ENCODE assay signal across 27 mouse cellular contexts in the genomic region with DNA sequence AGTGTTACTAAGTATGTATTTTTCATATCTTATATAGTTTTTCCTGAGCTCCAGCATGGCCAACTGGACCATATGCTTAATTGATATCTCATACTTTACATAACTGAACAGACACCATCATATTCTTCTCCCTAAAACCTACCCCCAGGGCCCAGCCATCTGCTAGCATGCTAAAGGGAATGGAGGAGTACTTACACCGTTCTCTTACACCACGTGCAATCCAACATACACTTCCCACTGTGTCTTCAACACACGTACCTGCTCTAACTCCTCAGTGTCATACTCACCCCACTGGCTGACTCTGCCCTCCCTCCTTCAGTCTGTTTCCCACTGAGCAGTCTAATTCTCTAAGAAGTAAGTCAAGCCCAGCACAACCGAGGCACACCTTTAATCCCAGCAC. TPM values are rescaled to one million over a fixed set of nuclear protein-coding genes. Genes with fewer than 3 reads are reported as not detected.
DNase-seq lines count a peak whose midpoint lies in the region; ATAC-seq lines count a peak whose summit lies in the region.
"Had no signal": no experiment of that assay in that cellular context is flagged by ENCODE, and none has a peak within 500 bp of the region (broad histone marks: within the 10 kb centered on the region; RNA-seq: fewer than 3 reads in every experiment).

No protein-coding gene starts in this region.

- no peaks in the 10 kb centered on the region for H3K27me3 ChIP-seq in heart, embryonic 10.5 days (ENCODE audit: insufficient read depth, poor library complexity, severe bottlenecking)
- H3K27me3 ChIP-seq in midbrain, embryonic 16.5 days (ENCODE audit: control insufficient read depth, insufficient read depth, low read depth, low read length): no peaks in the 10 kb centered on the region
- H3K27me3 ChIP-seq in midbrain, embryonic 11.5 days (ENCODE audit: control insufficient read depth, insufficient read depth, low read length): no peaks in the 10 kb centered on the region
- H3K27me3 ChIP-seq: embryonic facial prominence, embryonic 13.5 days; forebrain, embryonic 12.5 days; forebrain, embryonic 15.5 days; heart, embryonic 13.5 days had no signal

- H3K4me3 ChIP-seq in heart, embryonic 10.5 days: no peak overlapping the region
- no peak overlapping the region for H3K4me3 ChIP-seq in midbrain, embryonic 16.5 days (ENCODE audit: low read depth, low read length)
- no peak overlapping the region for H3K4me3 ChIP-seq in midbrain, embryonic 11.5 days (ENCODE audit: low read depth, low read length)
- H3K4me3 ChIP-seq: embryonic facial prominence, embryonic 10.5 days; embryonic facial prominence, embryonic 13.5 days; erythroblast, embryonic 14.5 days; forebrain, embryonic 12.5 days; forebrain, embryonic 15.5 days; gastrocnemius, adult 2 months; heart, embryonic 13.5 days had no signal

- no peaks in the 10 kb centered on the region for H3K9me3 ChIP-seq in heart, embryonic 10.5 days
- no peaks in the 10 kb centered on the region for H3K9me3 ChIP-seq in midbrain, embryonic 16.5 days (replicated peaks; ENCODE audit: control insufficient read depth, low read length, poor library complexity, severe bottlenecking)
- H3K9me3 ChIP-seq in midbrain, embryonic 11.5 days (ENCODE audit: control insufficient read depth, low read length): no peaks in the 10 kb centered on the region
- H3K9me3 ChIP-seq: embryonic facial prominence, embryonic 10.5 days; embryonic facial prominence, embryonic 13.5 days; forebrain, embryonic 15.5 days had no signal

- H3K4me2 ChIP-seq in midbrain, embryonic 16.5 days (ENCODE audit: low read length): no peak overlapping the region
- H3K4me2 ChIP-seq in midbrain, embryonic 11.5 days: no peak overlapping the region
- H3K4me2 ChIP-seq: embryonic facial prominence, embryonic 13.5 days; forebrain, embryonic 12.5 days; forebrain, embryonic 15.5 days; heart, embryonic 13.5 days; hindbrain, embryonic 14.5 days had no signal

- WGBS in heart, embryonic 10.5 days: 86% methylated on average over 4 of the region's 4 CpGs
- WGBS in midbrain, embryonic 16.5 days: 80% methylated on average over 4 of the region's 4 CpGs
- WGBS in midbrain, embryonic 11.5 days: 76% methylated on average over 4 of the region's 4 CpGs

- no peak overlapping the region for H3K9ac ChIP-seq in midbrain, embryonic 16.5 days (ENCODE audit: low read depth, low read length)
- H3K9ac ChIP-seq in midbrain, embryonic 11.5 days (ENCODE audit: low read length): no peak overlapping the region
- H3K9ac ChIP-seq: embryonic facial prominence, embryonic 13.5 days; forebrain, embryonic 12.5 days; forebrain, embryonic 15.5 days; heart, embryonic 13.5 days; hindbrain, embryonic 14.5 days had no signal

- H3K4me1 ChIP-seq in heart, embryonic 10.5 days: peaks cover 5% of the 10 kb centered on the region; the same call in 1 of the 2 replicates
- H3K4me1 ChIP-seq in midbrain, embryonic 16.5 days (ENCODE audit: control insufficient read depth, insufficient read depth, low read length): no peaks in the 10 kb centered on the region
- H3K4me1 ChIP-seq in midbrain, embryonic 11.5 days (ENCODE audit: control insufficient read depth, insufficient read depth, low read length): no peaks in the 10 kb centered on the region
- H3K4me1 ChIP-seq: embryonic facial prominence, embryonic 10.5 days; embryonic facial prominence, embryonic 13.5 days; forebrain, embryonic 12.5 days; forebrain, embryonic 15.5 days had no signal

- DNase-seq in cerebellum, adult 9-11 months: no peak
- DNase-seq in heart, adult 11 months: peak; percentile 62
- no peak for DNase-seq in heart, embryonic 10.5 days (ENCODE audit: low spot score)
- DNase-seq in midbrain, embryonic 11.5 days (ENCODE audit: low spot score, missing footprints): no peak
- DNase-seq in urinary bladder, postnatal 25 days (ENCODE audit: low spot score): no peak
- DNase-seq: adrenal gland, adult 8-10 months; adrenal gland, postnatal 25 days; cerebellum, adult 11-12 months; cerebellum, postnatal 10 days; embryo, embryonic 11 days; gastrocnemius, adult 2 months; gastrocnemius, postnatal 14 days; heart, adult 18-20 months; heart, postnatal 14 days; heart, postnatal 4 days had no signal

- 0 out of 2 replicates have a peak, but pooled peaks have one; percentile 45 for ATAC-seq in cerebellum, adult (ENCODE audit: insufficient number of reproducible peaks, low FRiP score, low TSS enrichment)
- 0 out of 2 replicates have a peak, but pooled peaks have one; percentile 30 for ATAC-seq in midbrain, embryonic 16.5 days
- ATAC-seq in midbrain, embryonic 11.5 days (ENCODE audit: low FRiP score): no peak
- ATAC-seq: activated CD4-positive, CD25-positive, alpha-beta regulatory T cell, adult 4 months; forebrain, embryonic 15.5 days; hindbrain, postnatal 0 days; inflammation-experienced regulatory T-cells, adult 6 months had no signal

- no peak overlapping the region for H3K27ac ChIP-seq in heart, embryonic 10.5 days
- H3K27ac ChIP-seq in midbrain, embryonic 16.5 days (ENCODE audit: low read length): no peak overlapping the region
- H3K27ac ChIP-seq in midbrain, embryonic 11.5 days (ENCODE audit: low read depth, low read length): no peak overlapping the region
- H3K27ac ChIP-seq: embryonic facial prominence, embryonic 10.5 days; embryonic facial prominence, embryonic 13.5 days; forebrain, embryonic 12.5 days; forebrain, embryonic 15.5 days; gastrocnemius, adult 2 months; heart, embryonic 13.5 days; hindbrain, embryonic 14.5 days; hindbrain, postnatal 0 days had no signal

- peaks cover 14% of the 10 kb centered on the region for H3K36me3 ChIP-seq in heart, embryonic 10.5 days
- H3K36me3 ChIP-seq in midbrain, embryonic 16.5 days (ENCODE audit: control insufficient read depth, insufficient read depth, low read length): 0 out of 2 replicates have a peak, but pooled peaks cover 3% of the 10 kb centered on the region
- peaks cover 3% of the 10 kb centered on the region; the same call in 1 of the 2 replicates for H3K36me3 ChIP-seq in midbrain, embryonic 11.5 days (ENCODE audit: control insufficient read depth, insufficient read depth, low read length)
- H3K36me3 ChIP-seq: forebrain, embryonic 12.5 days; forebrain, embryonic 15.5 days had no signal

RNA-seq across cellular contexts. Expression of a gene that starts 11.2 kb away (rescaled TPM):
- polyA plus RNA-seq in heart, embryonic 10.5 days (2016; fragmentation: Nextera tagmentation; extraction: Ambion mirVana): 33.3 and 34.7 TPM in 2 replicates
- polyA plus RNA-seq in midbrain, embryonic 16.5 days (2015; fragmentation: Nextera tagmentation; extraction: Ambion mirVana): 66.1 and 71.2 TPM in 2 replicates
- polyA plus RNA-seq in midbrain, embryonic 11.5 days (2014; fragmentation: Nextera tagmentation; extraction: Ambion mirVana): 40.6 and 47.3 TPM in 2 replicates

RNA-seq across cellular contexts. Expression of a gene that starts 39.1 kb away (rescaled TPM):
- polyA plus RNA-seq in heart, embryonic 10.5 days (2016; fragmentation: Nextera tagmentation; extraction: Ambion mirVana): 26.2 and 29.6 TPM in 2 replicates
- 80.2 and 80.6 TPM in 2 replicates for polyA plus RNA-seq in midbrain, embryonic 16.5 days (2015; fragmentation: Nextera tagmentation; extraction: Ambion mirVana)
- 42.2 and 45.7 TPM in 2 replicates for polyA plus RNA-seq in midbrain, embryonic 11.5 days (2014; fragmentation: Nextera tagmentation; extraction: Ambion mirVana)
